Mouse (Mus musculus): ENCODE results near the gene Agap1. TPM values are rescaled to one million over a fixed set of nuclear protein-coding genes. Genes with fewer than 3 reads are reported as not detected.

Agap1 gene
- polyA plus RNA-seq, 1 experiment from 2014 or later = 42.6 TPM

- H3K27ac ChIP-seq (replicated peaks) = no peak overlapping the region
- H3K9ac ChIP-seq (replicated peaks) = no peak overlapping the region
- H3K4me1 ChIP-seq = peaks cover 22% of the 10 kb centered on the region
- WGBS = 52% methylated on average over 3 of the region's 3 CpGs
- peaks cover 4% of the 10 kb centered on the region; the same call in 1 of the 2 replicates for H3K36me3 ChIP-seq
- ATAC-seq (ENCODE audit: low FRiP score) = 0 out of 2 replicates have a peak, but pooled peaks have one; percentile 18
- no peaks in the 10 kb centered on the region for H3K9me3 ChIP-seq (replicated peaks)
- 0 out of 2 replicates have a peak, but pooled peaks cover 2% of the 10 kb centered on the region for H3K27me3 ChIP-seq (replicated peaks)
- H3K4me3 ChIP-seq (replicated peaks) = no peak overlapping the region
- H3K4me2 ChIP-seq = no peak overlapping the region
These were observed 302.9 kb downstream of the Agap1 start for GRCm38 (mm10) chr1:89757545-89757944.

DNA sequence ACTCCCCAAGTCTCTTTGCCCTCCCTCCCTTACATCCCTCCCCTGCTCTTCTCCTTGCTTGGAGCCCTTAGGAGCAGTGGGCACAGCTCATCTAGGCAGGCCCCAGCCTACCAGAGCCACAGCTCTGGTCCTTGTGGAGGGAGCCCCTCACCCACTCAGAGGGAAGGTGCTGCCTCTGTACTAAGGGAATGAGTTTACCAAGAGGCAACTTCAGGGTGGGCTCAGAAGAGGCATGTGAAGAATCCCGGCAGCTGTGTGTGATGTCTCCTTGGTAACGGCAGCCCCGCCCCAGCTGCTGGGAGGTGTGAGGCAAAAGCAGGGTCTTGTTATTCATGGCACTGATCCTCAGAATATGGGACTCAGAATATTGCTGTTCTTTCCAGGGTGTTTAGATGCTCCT is 309.3 kb downstream of the Agap1 start:
- no peak for ATAC-seq (ENCODE audit: low FRiP score)
- Histone ChIP-seq H3K27me3 (replicated peaks) (no peaks in the 10 kb centered on the region), H3K27ac (replicated peaks) (no peak overlapping the region)

DNA sequence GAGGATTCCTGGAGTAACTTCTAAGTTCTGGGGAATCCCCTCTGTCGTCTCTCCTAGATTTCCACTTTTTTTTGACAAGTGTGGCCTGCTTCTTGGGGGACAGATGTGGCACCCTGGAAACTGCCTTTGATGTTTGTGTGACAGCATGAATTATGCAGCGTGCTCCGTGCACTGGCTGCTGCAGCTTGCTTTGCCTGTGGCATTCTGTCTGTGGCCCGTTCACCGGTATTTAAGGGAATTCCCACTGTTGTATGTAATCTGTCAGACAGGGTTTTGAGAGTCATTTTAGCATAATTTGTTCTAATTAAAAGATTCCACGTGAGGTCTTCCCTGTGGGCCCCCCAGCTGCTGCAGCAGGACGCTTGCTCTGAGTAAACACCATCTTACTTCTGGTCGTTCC is 312.3 kb downstream of the Agap1 start:
- Histone ChIP-seq H3K36me3 (peaks cover 8% of the 10 kb centered on the region; the same call in 1 of the 2 replicates), H3K27ac (replicated peaks) (no peak overlapping the region), H3K4me2 (no peak overlapping the region), H3K4me1 (peaks cover 29% of the 10 kb centered on the region), H3K27me3 (replicated peaks) (no peaks in the 10 kb centered on the region), H3K9me3 (replicated peaks) (no peaks in the 10 kb centered on the region), H3K9ac (replicated peaks) (no peak overlapping the region), H3K4me3 (replicated peaks) (no peak overlapping the region)
- no peak for ATAC-seq (ENCODE audit: low FRiP score)
- 27% methylated on average over 8 of the region's 8 CpGs for WGBS

More for the DNA sequence above, 309.3 kb downstream of the Agap1 start:
- no peaks in the 10 kb centered on the region for H3K9me3 ChIP-seq (replicated peaks)
- H3K4me3 ChIP-seq (replicated peaks) = no peak overlapping the region
- H3K36me3 ChIP-seq = peaks cover 8% of the 10 kb centered on the region; the same call in 1 of the 2 replicates
- no peak overlapping the region for H3K9ac ChIP-seq (replicated peaks)
- peaks cover 24% of the 10 kb centered on the region for H3K4me1 ChIP-seq
- H3K4me2 ChIP-seq = no peak overlapping the region
- WGBS = 18% methylated on average over 3 of the region's 3 CpGs

DNA sequence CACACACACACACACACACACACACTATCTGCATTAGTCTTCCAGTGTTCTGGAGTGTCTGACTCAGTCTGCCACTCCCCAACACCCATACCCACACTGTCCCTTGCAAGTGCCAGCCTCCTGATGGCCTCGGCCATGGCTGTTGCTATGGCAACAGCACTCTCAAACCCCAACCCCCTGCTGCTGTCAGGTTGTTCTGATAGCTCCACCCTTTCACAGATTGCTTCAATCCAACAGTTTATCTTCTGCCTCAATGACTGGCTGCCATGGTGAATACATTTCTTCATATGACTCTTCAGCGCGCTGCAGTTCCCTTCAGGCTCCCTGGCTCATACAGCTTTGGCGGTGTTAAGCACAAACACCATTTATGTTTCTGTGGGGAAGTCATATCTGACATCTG is 315.0 kb downstream of the Agap1 start:
- H3K4me1 ChIP-seq = peaks cover 25% of the 10 kb centered on the region
- H3K36me3 ChIP-seq = 0 out of 2 replicates have a peak, but pooled peaks cover 2% of the 10 kb centered on the region
- H3K4me2 ChIP-seq = no peak overlapping the region
- no peaks in the 10 kb centered on the region for H3K27me3 ChIP-seq (replicated peaks)
- no peak overlapping the region for H3K27ac ChIP-seq (replicated peaks)
- ATAC-seq (ENCODE audit: low FRiP score) = no peak
- no peaks in the 10 kb centered on the region for H3K9me3 ChIP-seq (replicated peaks)
- WGBS = 44% methylated on average over 4 of the region's 4 CpGs
- H3K4me3 ChIP-seq (replicated peaks) = no peak overlapping the region
- no peak overlapping the region for H3K9ac ChIP-seq (replicated peaks)

GRCm38 (mm10) chr1:89770298-89770697 is 315.7 kb downstream of the Agap1 start:
- no peak overlapping the region for H3K9ac ChIP-seq (replicated peaks)
- H3K9me3 ChIP-seq (replicated peaks) = no peaks in the 10 kb centered on the region
- 75% methylated on average over 1 of the region's 1 CpGs for WGBS
- H3K4me3 ChIP-seq (replicated peaks) = no peak overlapping the region
- 0 out of 2 replicates have a peak, but pooled peaks cover 2% of the 10 kb centered on the region for H3K36me3 ChIP-seq
- no peaks in the 10 kb centered on the region for H3K27me3 ChIP-seq (replicated peaks)
- no peak overlapping the region for H3K4me2 ChIP-seq
- ATAC-seq (ENCODE audit: low FRiP score) = no peak
- H3K27ac ChIP-seq (replicated peaks) = no peak overlapping the region
- H3K4me1 ChIP-seq = peaks cover 25% of the 10 kb centered on the region

DNA sequence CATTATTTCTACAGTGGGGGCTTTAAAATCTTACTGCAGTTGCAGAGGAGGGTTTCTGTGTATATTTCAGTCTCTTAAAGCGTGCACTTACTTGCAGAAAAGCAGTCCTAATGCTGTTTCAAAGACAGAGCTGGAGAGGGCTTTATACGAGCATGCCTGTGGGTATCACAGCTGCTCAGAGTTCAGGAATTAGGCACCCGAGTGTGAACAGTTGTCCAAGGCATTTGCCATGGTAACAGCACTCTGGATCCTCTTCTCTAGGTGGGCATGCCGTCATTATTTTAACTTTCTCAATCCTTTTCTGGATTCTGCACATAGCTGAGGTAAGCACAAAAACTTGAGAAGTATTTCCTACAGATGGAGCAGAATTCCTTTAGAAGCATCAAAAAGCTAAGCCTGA is 321.1 kb downstream of the Agap1 start:
- WGBS = 32% methylated on average over 4 of the region's 4 CpGs
- H3K4me1 ChIP-seq = peaks cover 8% of the 10 kb centered on the region; the same call in 1 of the 2 replicates
- H3K27ac ChIP-seq (replicated peaks) = no peak overlapping the region
- ATAC-seq (ENCODE audit: low FRiP score) = no peak
- H3K4me3 ChIP-seq (replicated peaks) = no peak overlapping the region
- H3K36me3 ChIP-seq = peaks cover 4% of the 10 kb centered on the region; the same call in 1 of the 2 replicates
- H3K27me3 ChIP-seq (replicated peaks) = no peaks in the 10 kb centered on the region
- no peak overlapping the region for H3K4me2 ChIP-seq
- H3K9me3 ChIP-seq (replicated peaks) = no peaks in the 10 kb centered on the region
- H3K9ac ChIP-seq (replicated peaks) = no peak overlapping the region

GRCm38 (mm10) chr1:89780675-89781074 is 326.1 kb downstream of the Agap1 start:
- peaks cover 2% of the 10 kb centered on the region; the same call in 1 of the 2 replicates for H3K36me3 ChIP-seq
- H3K9me3 ChIP-seq (replicated peaks) = no peaks in the 10 kb centered on the region
- H3K4me1 ChIP-seq = peaks cover 39% of the 10 kb centered on the region
- no peak for ATAC-seq (ENCODE audit: low FRiP score)
- H3K27ac ChIP-seq (replicated peaks) = no peak overlapping the region
- no peaks in the 10 kb centered on the region for H3K27me3 ChIP-seq (replicated peaks)
- no peak overlapping the region for H3K9ac ChIP-seq (replicated peaks)
- 91% methylated on average over 2 of the region's 2 CpGs for WGBS
- H3K4me2 ChIP-seq = no peak overlapping the region
- H3K4me3 ChIP-seq (replicated peaks) = no peak overlapping the region

DNA sequence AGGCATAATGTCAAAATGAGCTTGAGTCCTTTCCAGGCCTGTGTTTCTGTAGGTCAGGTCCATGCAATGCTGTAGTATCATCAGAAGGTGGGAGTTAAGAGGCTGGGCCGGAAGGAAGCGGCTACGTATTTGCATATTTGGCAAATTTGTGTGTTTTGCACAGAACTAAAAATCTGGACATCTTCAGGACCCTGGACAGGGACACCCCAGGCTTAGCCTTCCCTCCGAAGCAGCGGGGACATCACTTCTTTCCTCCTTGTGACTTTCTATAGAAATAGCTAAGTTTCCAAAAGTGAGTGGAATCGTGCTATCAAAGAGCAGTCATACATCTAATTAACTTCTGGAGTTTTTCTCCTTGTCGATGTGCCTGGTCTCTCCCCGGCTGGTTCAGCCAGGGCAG is 327.3 kb downstream of the Agap1 start:
- H3K4me1 ChIP-seq = peaks cover 40% of the 10 kb centered on the region
- H3K4me2 ChIP-seq = no peak overlapping the region
- H3K9ac ChIP-seq (replicated peaks) = no peak overlapping the region
- no peak overlapping the region for H3K27ac ChIP-seq (replicated peaks)
- no peak overlapping the region for H3K4me3 ChIP-seq (replicated peaks)
- 50% methylated on average over 8 of the region's 8 CpGs for WGBS
- peaks cover 2% of the 10 kb centered on the region; the same call in 1 of the 2 replicates for H3K36me3 ChIP-seq
- ATAC-seq (ENCODE audit: low FRiP score) = no peak
- no peaks in the 10 kb centered on the region for H3K9me3 ChIP-seq (replicated peaks)
- no peaks in the 10 kb centered on the region for H3K27me3 ChIP-seq (replicated peaks)

- no peak for ATAC-seq (ENCODE audit: low FRiP score)
- no peaks in the 10 kb centered on the region for H3K9me3 ChIP-seq (replicated peaks)
- H3K36me3 ChIP-seq = peaks cover 19% of the 10 kb centered on the region
- no peak overlapping the region for H3K4me3 ChIP-seq (replicated peaks)
- H3K4me2 ChIP-seq = no peak overlapping the region
- no peak overlapping the region for H3K27ac ChIP-seq (replicated peaks)
- no peak overlapping the region for H3K9ac ChIP-seq (replicated peaks)
- peaks cover 31% of the 10 kb centered on the region for H3K4me1 ChIP-seq
- 88% methylated on average over 6 of the region's 6 CpGs for WGBS
- no peaks in the 10 kb centered on the region for H3K27me3 ChIP-seq (replicated peaks)
These were observed 332.2 kb downstream of the Agap1 start for GRCm38 (mm10) chr1:89786793-89787192.

DNA sequence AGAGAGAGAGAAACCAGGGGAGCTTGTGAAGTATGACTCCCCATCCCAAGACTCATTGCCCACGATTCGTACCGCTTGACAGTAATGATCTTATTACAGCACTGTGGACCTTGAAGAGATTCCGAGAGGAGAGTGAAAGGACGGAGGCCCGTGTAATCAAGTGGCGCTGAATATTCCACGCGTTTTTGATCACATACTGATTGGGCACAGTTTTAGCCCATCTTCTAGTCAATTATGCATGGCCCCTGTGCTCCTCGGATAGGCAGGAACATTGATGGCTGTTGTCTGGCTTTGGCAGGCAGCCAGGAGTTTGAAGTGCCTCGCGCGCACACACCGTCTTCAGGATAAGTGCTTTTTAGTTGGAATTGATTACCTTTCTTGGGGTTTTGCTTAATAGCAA is 344.1 kb downstream of the Agap1 start:
- Histone ChIP-seq H3K4me3 (replicated peaks) (no peak overlapping the region), H3K27ac (replicated peaks) (peak overlapping the region; percentile 51), H3K9me3 (replicated peaks) (no peaks in the 10 kb centered on the region), H3K36me3 (peaks cover 7% of the 10 kb centered on the region; the same call in 1 of the 2 replicates), H3K4me2 (no peak overlapping the region), H3K4me1 (peaks cover 16% of the 10 kb centered on the region), H3K27me3 (replicated peaks) (no peaks in the 10 kb centered on the region), H3K9ac (replicated peaks) (no peak overlapping the region)
- WGBS = 29% methylated on average over 14 of the region's 14 CpGs
- ATAC-seq (ENCODE audit: low FRiP score) = peak; percentile 40; the same call in 1 of the 2 replicates

- Histone ChIP-seq H3K9me3 (replicated peaks) (no peaks in the 10 kb centered on the region), H3K27ac (replicated peaks) (no peak overlapping the region), H3K4me2 (no peak overlapping the region), H3K4me1 (peaks cover 16% of the 10 kb centered on the region), H3K27me3 (replicated peaks) (no peaks in the 10 kb centered on the region), H3K4me3 (replicated peaks) (no peak overlapping the region), H3K9ac (replicated peaks) (no peak overlapping the region), H3K36me3 (peaks cover 7% of the 10 kb centered on the region)
- ATAC-seq (ENCODE audit: low FRiP score) = no peak
- WGBS = 77% methylated on average over 5 of the region's 5 CpGs
These were observed 346.9 kb downstream of the Agap1 start for GRCm38 (mm10) chr1:89801506-89801905.

GRCm38 (mm10) chr1:89804981-89805380 is 350.4 kb downstream of the Agap1 start:
- H3K27me3 ChIP-seq (replicated peaks) = no peaks in the 10 kb centered on the region
- no peak overlapping the region for H3K27ac ChIP-seq (replicated peaks)
- ATAC-seq (ENCODE audit: low FRiP score) = no peak
- no peaks in the 10 kb centered on the region for H3K4me1 ChIP-seq
- H3K9ac ChIP-seq (replicated peaks) = no peak overlapping the region
- peaks cover 12% of the 10 kb centered on the region for H3K36me3 ChIP-seq
- WGBS = 82% methylated on average over 7 of the region's 7 CpGs
- no peak overlapping the region for H3K4me2 ChIP-seq
- no peaks in the 10 kb centered on the region for H3K9me3 ChIP-seq (replicated peaks)
- H3K4me3 ChIP-seq (replicated peaks) = no peak overlapping the region

Data from neural tube, embryonic 15.5 days (tissue).